Mouse (Mus musculus) erythroblast, embryonic 14.5 days (primary cell): ENCODE results near the gene Cryba2.

Experiments
- GATA1 ChIP-seq: IDR thresholded peaks from 2 replicates; pipeline ENCODE4 v1.6.1; 2012; ENCODE audit warnings: low read length, inconsistent platforms, mixed read lengths
- TAL1 ChIP-seq: IDR thresholded peaks from 3 replicates; pipeline ENCODE4 v1.6.1; 2012; ENCODE audit warnings: low read length, inconsistent platforms, mixed read lengths

DNA sequence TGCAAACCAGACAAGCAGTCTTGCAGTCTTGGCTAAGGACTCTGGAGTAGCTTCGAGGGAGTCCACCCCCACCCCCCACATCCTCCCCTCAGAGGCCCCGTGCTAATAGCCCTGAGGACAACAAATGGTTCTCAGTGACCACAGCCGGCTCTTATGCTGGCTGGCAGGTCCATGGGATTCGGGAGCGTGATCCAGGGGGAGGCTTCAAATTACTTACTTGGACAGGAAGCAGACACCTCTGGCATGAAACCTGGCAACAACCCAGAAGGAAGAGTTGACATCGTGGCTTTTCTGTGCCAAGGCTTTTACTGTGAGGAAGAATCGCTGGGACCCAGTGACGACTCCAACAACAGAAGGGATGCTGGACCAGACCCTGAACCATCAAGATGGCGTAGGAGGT, 46.6 kb downstream of the Cryba2 start:
- TF ChIP-seq GATA1 (no peak), TAL1 (no peak)
